In genomic region chr3:4756099-4756498, GRCm38 (mm10) we compare ENCODE assay signal across 16 mouse cellular contexts.
"Had no signal": no experiment of that assay in that cellular context is flagged by ENCODE, and none has a peak within 500 bp of the region (broad histone marks: within the 10 kb centered on the region; RNA-seq: fewer than 3 reads in every experiment).

No protein-coding gene starts in this region.

- H3K36me3 ChIP-seq: intestine, embryonic 15.5 days; limb, embryonic 15.5 days; midbrain, embryonic 10.5 days; neural tube, embryonic 13.5 days; stomach, embryonic 15.5 days had no signal

- H3K4me2 ChIP-seq: intestine, embryonic 15.5 days; limb, embryonic 15.5 days; neural tube, embryonic 13.5 days; stomach, embryonic 15.5 days had no signal

- ATAC-seq: intestine, embryonic 15.5 days; lung, postnatal 0 days had no signal

- H3K27ac ChIP-seq: intestine, embryonic 15.5 days; left cerebral cortex, adult 2 months; limb, embryonic 15.5 days; liver, embryonic 14.5 days; midbrain, embryonic 10.5 days; neural tube, embryonic 13.5 days; stomach, embryonic 15.5 days had no signal

- DNase-seq: kidney, adult 18-20 months; kidney, postnatal 4 days; lung, adult 2 months; lung, postnatal 36 days; midbrain, embryonic 14.5 days; right cerebral cortex, postnatal 14 days; thymus, adult 2 months; thymus, postnatal 25 days had no signal

- H3K4me3 ChIP-seq: intestine, embryonic 15.5 days; left cerebral cortex, adult 2 months; limb, embryonic 15.5 days; midbrain, embryonic 10.5 days; neural tube, embryonic 13.5 days; stomach, embryonic 15.5 days had no signal

- H3K9me3 ChIP-seq: intestine, embryonic 15.5 days; limb, embryonic 15.5 days; stomach, embryonic 15.5 days had no signal

- H3K4me1 ChIP-seq: intestine, embryonic 15.5 days; limb, embryonic 15.5 days; midbrain, embryonic 10.5 days; neural tube, embryonic 13.5 days; stomach, embryonic 15.5 days had no signal

- H3K9ac ChIP-seq: intestine, embryonic 15.5 days; limb, embryonic 15.5 days; liver, embryonic 14.5 days; neural tube, embryonic 13.5 days; stomach, embryonic 15.5 days had no signal

- H3K27me3 ChIP-seq: intestine, embryonic 15.5 days; limb, embryonic 15.5 days; neural tube, embryonic 13.5 days; stomach, embryonic 15.5 days had no signal
